Mouse (Mus musculus) stomach, postnatal 0 days (tissue): ENCODE measurements around the gene Setd2. TPM values are rescaled to one million over a fixed set of nuclear protein-coding genes. Genes with fewer than 3 reads are reported as not detected.
A peak's percentile ranks its signal among the peaks of the same experiment; 100 is the strongest.

Source experiments
- ATAC-seq: fragments of 200-750 bp; cut with Nextera tagmentation; 2 replicates; pipeline ENCODE4 v1.8.0; 2017; ENCODE audit not compliant: low FRiP score, low TSS enrichment
- DNase-seq: peaks from one replicate; pipeline ENCODE4 v3.0.0-alpha.2; 2016; ENCODE audit warnings: low spot score
- H3K27ac ChIP-seq: fragments of 300-500 bp; sonication (generic); replicated peaks from 2 replicates; pipeline ENCODE4 v1.5.1; 2014; ENCODE audit warnings: mild to moderate bottlenecking, control low read depth
- H3K27me3 ChIP-seq: fragments of 300-500 bp; sonication (generic); 2 replicates; pipeline ENCODE4 v1.6.1; 2014; ENCODE audit warnings: low read length; ENCODE audit not compliant: control insufficient read depth, insufficient read depth
- H3K36me3 ChIP-seq: fragments of 300-500 bp; sonication (generic); 2 replicates; pipeline ENCODE4 v1.6.1; 2014; ENCODE audit warnings: low read length, mixed read lengths; ENCODE audit not compliant: control insufficient read depth, insufficient read depth
- H3K4me1 ChIP-seq: fragments of 300-500 bp; sonication (generic); replicated peaks from 2 replicates; pipeline ENCODE4 v1.6.1; 2014; ENCODE audit warnings: antibody characterized with exemption; ENCODE audit not compliant: control insufficient read depth, insufficient read depth
- H3K4me2 ChIP-seq: fragments of 300-500 bp; sonication (generic); replicated peaks from 2 replicates; pipeline ENCODE4 v1.6.1; 2014; ENCODE audit warnings: low read depth, mild to moderate bottlenecking, control low read depth, moderate library complexity
- H3K4me3 ChIP-seq: fragments of 300-500 bp; sonication (generic); 2 replicates; pipeline ENCODE4 v1.5.1; 2014; ENCODE audit warnings: low read depth, low read length, control low read depth
- H3K9ac ChIP-seq: fragments of 300-500 bp; sonication (generic); 2 replicates; pipeline ENCODE4 v1.6.1; 2014; ENCODE audit warnings: mild to moderate bottlenecking, low read length, control low read depth, mixed read lengths
- H3K9me3 ChIP-seq: fragments of 300-500 bp; sonication (generic); 2 replicates; pipeline ENCODE4 v1.6.1; 2016; ENCODE audit warnings: low read length; ENCODE audit not compliant: control insufficient read depth
- CTCF ChIP-seq: IDR thresholded peaks from 2 replicates; pipeline ENCODE4 v1.5.1; 2016; ENCODE audit warnings: antibody characterized with exemption, low read depth, mild to moderate bottlenecking, moderate library complexity
- EP300 ChIP-seq: optimal IDR thresholded peaks from 2 replicates; pipeline ENCODE3; 2016; ENCODE audit warnings: antibody characterized with exemption
- WGBS: fragments of 180-500 bp; shearing (Covaris S2); extraction: QIAGEN DNeasy Blood & Tissue Kit; methylation state at CpG from one replicate; pipeline ENCODE4 v1.1.7; 2014; 5-methylcytosine and 5-hydroxymethylcytosine counted together
- polyA plus RNA-seq: library from polyadenylated mRNA; unstranded; fragments of >200 nt; fragmentation: Nextera tagmentation; extraction: Ambion mirVana; gene quantifications from 2 replicates; pipeline ENCODE4 v1.2.1, GENCODE M21; 2015

Setd2 gene
- polyA plus RNA-seq, 1 experiment from 2014 or later, result 13.1 TPM

- peak; percentile 97 for DNase-seq
- Histone ChIP-seq H3K9me3 (no peaks in the 10 kb centered on the region), H3K9ac (peak within 1 kb of the TSS; percentile 77), H3K4me2 (peak within 1 kb of the TSS; percentile 99), H3K27ac (peak within 1 kb of the TSS; percentile 90), H3K4me1 (peaks cover 8% of the 10 kb centered on the region), H3K4me3 (peak within 1 kb of the TSS; percentile 65), H3K36me3 (no peaks in the 10 kb centered on the region), H3K27me3 (no peaks in the 10 kb centered on the region)
- WGBS, result under 1% methylated on average over 52 of the region's 75 CpGs
- TF ChIP-seq EP300 (no peak), CTCF (peak; percentile 20; the same call in 1 of the 2 replicates)
- ATAC-seq, result peak; percentile 89
Measured at GRCm38 (mm10) chr9:110653655-110654461, 121.5 kb downstream of the Setd2 start, which contains the start of gene Nbeal2. TSS of gene Nbeal2 (minus strand) at chr9:110654161.

DNA sequence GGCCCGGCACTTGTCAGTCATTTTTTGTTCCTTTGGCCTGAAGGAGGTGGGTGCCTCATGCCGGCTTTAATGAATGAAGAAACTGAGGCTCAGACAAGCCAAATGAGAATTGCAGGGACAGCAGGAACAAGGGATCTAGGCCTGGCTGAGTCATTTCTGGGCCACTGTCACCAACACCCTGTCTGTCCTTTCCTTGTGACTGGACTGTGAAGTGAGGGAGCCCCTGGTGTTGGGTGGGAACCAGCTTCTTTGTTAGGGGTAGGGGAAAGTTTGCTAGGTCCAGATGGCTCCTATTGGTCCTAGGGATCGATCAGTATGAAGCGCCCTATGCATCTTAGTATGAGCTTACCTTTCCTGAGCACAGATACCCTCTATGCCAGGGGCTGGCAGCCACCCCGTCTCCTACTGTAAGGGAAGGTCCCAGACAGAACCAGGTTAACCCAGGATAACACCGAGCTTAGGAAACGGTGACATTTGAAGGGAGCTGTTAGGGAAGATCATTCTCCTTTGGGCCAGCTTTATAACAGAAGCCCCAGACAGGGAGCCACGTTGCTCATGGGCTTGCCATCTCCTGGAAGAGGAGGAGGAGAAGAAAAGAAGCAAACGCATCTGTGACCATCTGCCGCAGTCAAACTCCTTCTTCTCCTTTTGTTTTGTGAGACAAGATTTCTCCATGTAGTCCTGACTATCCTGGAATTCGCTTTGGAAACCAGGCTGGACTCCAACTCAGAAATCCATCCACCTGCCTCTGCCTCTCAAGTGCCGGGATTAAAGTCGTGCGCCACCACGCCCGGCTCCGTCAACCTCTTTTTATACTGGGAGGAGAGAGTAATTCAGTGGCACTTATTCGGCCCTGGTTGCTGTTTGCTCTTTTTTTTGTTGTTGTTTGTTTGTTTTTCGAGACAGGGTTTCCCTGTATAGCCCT is 122.6 kb downstream of the Setd2 start:
- no peaks in the 10 kb centered on the region for H3K27me3 ChIP-seq
- H3K4me1 ChIP-seq, result peaks cover 8% of the 10 kb centered on the region
- H3K4me2 ChIP-seq, result peak overlapping the region; percentile 99
- 0 out of 2 replicates have a peak overlapping the region, but pooled peaks have one; percentile 18 for H3K9ac ChIP-seq
- no peak for DNase-seq
- WGBS, result 79% methylated on average over 19 of the region's 19 CpGs
- H3K36me3 ChIP-seq, result no peaks in the 10 kb centered on the region
- ATAC-seq, result no peak
- H3K4me3 ChIP-seq, result no peak overlapping the region
- no peaks in the 10 kb centered on the region for H3K9me3 ChIP-seq
- H3K27ac ChIP-seq, result peak overlapping the region; percentile 90
- TF ChIP-seq EP300 (no peak), CTCF (no peak)

- Histone ChIP-seq H3K4me2 (peak overlapping the region; percentile 52), H3K27ac (peak overlapping the region; percentile 90), H3K9me3 (no peaks in the 10 kb centered on the region), H3K27me3 (no peaks in the 10 kb centered on the region), H3K4me1 (peaks cover 8% of the 10 kb centered on the region), H3K4me3 (peak overlapping the region; percentile 66), H3K36me3 (no peaks in the 10 kb centered on the region), H3K9ac (no peak overlapping the region; the same call in 1 of the 2 replicates)
- WGBS, result 71% methylated on average over 10 of the region's 10 CpGs
- TF ChIP-seq CTCF, result no peak
- no peak for DNase-seq
- no peak for ATAC-seq
Measured at GRCm38 (mm10) chr9:110655651-110656007, 123.2 kb downstream of the Setd2 start.

- H3K4me3 ChIP-seq, result peak within 1 kb of the TSS; percentile 66
- no peaks in the 10 kb centered on the region for H3K9me3 ChIP-seq
- TF ChIP-seq EP300 (no peak), CTCF (peak; percentile 53)
- H3K4me2 ChIP-seq, result peak within 1 kb of the TSS; percentile 72
- DNase-seq, result peak; percentile 94
- no peaks in the 10 kb centered on the region for H3K36me3 ChIP-seq
- peak; percentile 89 for ATAC-seq
- 1% methylated on average over 52 of the region's 52 CpGs for WGBS
- peak within 1 kb of the TSS; percentile 76 for H3K9ac ChIP-seq
- H3K27me3 ChIP-seq, result no peaks in the 10 kb centered on the region
- peak within 1 kb of the TSS; percentile 90 for H3K27ac ChIP-seq
- peaks cover 8% of the 10 kb centered on the region for H3K4me1 ChIP-seq
Measured at GRCm38 (mm10) chr9:110656249-110657221, 124.1 kb downstream of the Setd2 start, which contains the start of gene Ccdc12. TSS of gene Ccdc12 (plus strand) at chr9:110656503.

GRCm38 (mm10) chr9:110657474-110658078 is 125.2 kb downstream of the Setd2 start:
- TF ChIP-seq EP300, result no peak
- H3K4me2 ChIP-seq, result peak overlapping the region; percentile 72
- no peaks in the 10 kb centered on the region for H3K36me3 ChIP-seq
- peak overlapping the region; percentile 66; the same call in 1 of the 2 replicates for H3K4me3 ChIP-seq
- peaks cover 8% of the 10 kb centered on the region for H3K4me1 ChIP-seq
- H3K27me3 ChIP-seq, result no peaks in the 10 kb centered on the region
- H3K27ac ChIP-seq, result peak overlapping the region; percentile 90
- no peaks in the 10 kb centered on the region for H3K9me3 ChIP-seq
- DNase-seq (peak; percentile 48), ATAC-seq (no peak)
- peak overlapping the region; percentile 76 for H3K9ac ChIP-seq
- WGBS, result 66% methylated on average over 13 of the region's 13 CpGs
